Mouse (Mus musculus) heart, embryonic 13.5 days (tissue): ENCODE measurements around the gene Kcnip1. TPM values are rescaled to one million over a fixed set of nuclear protein-coding genes. Genes with fewer than 3 reads are reported as not detected.

Source experiments
- ATAC-seq: fragments of 200-750 bp; cut with Nextera tagmentation; 2 replicates; pipeline ENCODE4 v1.8.0; 2017; ENCODE audit warnings: moderate TSS enrichment; ENCODE audit not compliant: insufficient number of reproducible peaks, low FRiP score, low TSS enrichment; ENCODE audit errors: extremely low read depth
- H3K27ac ChIP-seq: fragments of 300-500 bp; sonication (generic); replicated peaks from 2 replicates; pipeline ENCODE4 v1.5.1; 2015; ENCODE audit warnings: moderate library complexity, mild to moderate bottlenecking, inconsistent platforms
- H3K27me3 ChIP-seq: fragments of 300-500 bp; sonication (generic); replicated peaks from 2 replicates; pipeline ENCODE4 v1.6.1; 2015; ENCODE audit warnings: mild to moderate bottlenecking, inconsistent platforms
- H3K36me3 ChIP-seq: fragments of 300-500 bp; sonication (generic); 2 replicates; pipeline ENCODE4 v1.6.1; 2015; ENCODE audit warnings: mild to moderate bottlenecking, inconsistent platforms
- H3K4me1 ChIP-seq: fragments of 300-500 bp; sonication (generic); 2 replicates; pipeline ENCODE4 v1.6.1; 2015; ENCODE audit warnings: inconsistent platforms
- H3K4me2 ChIP-seq: fragments of 300-500 bp; sonication (generic); 2 replicates; pipeline ENCODE4 v1.6.1; 2015; ENCODE audit warnings: inconsistent platforms, mild to moderate bottlenecking, moderate library complexity
- H3K4me3 ChIP-seq: fragments of 300-500 bp; sonication (generic); 2 replicates; pipeline ENCODE4 v1.5.1; 2015; ENCODE audit warnings: moderate library complexity, mild to moderate bottlenecking, inconsistent platforms
- H3K9ac ChIP-seq: fragments of 300-500 bp; sonication (generic); 2 replicates; pipeline ENCODE4 v1.6.1; 2015; ENCODE audit warnings: inconsistent platforms, mild to moderate bottlenecking, moderate library complexity
- H3K9me3 ChIP-seq: fragments of 300-500 bp; sonication (generic); 2 replicates; pipeline ENCODE4 v1.6.1; 2016; ENCODE audit warnings: inconsistent platforms
- WGBS: fragments of 180-500 bp; shearing (Covaris S2); methylation state at CpG from one replicate; pipeline ENCODE4 v1.1.7; 2015; ENCODE audit warnings: mixed read lengths; 5-methylcytosine and 5-hydroxymethylcytosine counted together
- polyA plus RNA-seq: library from polyadenylated mRNA; unstranded; fragments of >200 nt; fragmentation: Nextera tagmentation; extraction: Ambion mirVana; gene quantifications from 2 replicates; pipeline ENCODE4 v1.2.1, GENCODE M21; 2015

Gene Kcnip1
- polyA plus RNA-seq, 1 experiment from 2014 or later: 0.15 TPM

DNA sequence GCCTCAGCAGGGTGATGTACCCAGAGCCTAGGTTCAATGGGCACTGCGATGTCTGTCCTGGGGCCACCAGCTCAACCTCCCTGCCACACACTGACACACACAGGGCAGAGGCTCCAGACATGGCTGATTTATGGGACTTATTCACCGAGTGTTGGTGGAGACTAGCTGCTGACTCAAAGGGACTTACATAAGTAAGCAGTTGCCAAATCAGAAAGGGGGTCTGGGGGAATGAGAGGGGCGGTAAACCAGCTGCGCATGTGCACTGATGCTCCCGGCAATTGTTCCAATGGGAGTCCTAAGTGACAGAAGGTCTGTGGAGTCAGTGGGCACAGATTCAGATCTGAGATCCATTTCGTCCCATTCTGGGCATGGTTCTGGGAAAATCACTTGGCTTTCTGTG is 35.4 kb downstream of the Kcnip1 start:
- Histone ChIP-seq H3K4me2 (no peak overlapping the region), H3K36me3 (no peaks in the 10 kb centered on the region), H3K27me3 (no peaks in the 10 kb centered on the region), H3K9ac (no peak overlapping the region), H3K4me1 (peaks cover 5% of the 10 kb centered on the region), H3K27ac (no peak overlapping the region), H3K9me3 (no peaks in the 10 kb centered on the region), H3K4me3 (no peak overlapping the region)
- whole genome bisulfite sequencing: 79% methylated on average over 6 of the region's 6 CpGs
- ATAC-seq: no peak

DNA sequence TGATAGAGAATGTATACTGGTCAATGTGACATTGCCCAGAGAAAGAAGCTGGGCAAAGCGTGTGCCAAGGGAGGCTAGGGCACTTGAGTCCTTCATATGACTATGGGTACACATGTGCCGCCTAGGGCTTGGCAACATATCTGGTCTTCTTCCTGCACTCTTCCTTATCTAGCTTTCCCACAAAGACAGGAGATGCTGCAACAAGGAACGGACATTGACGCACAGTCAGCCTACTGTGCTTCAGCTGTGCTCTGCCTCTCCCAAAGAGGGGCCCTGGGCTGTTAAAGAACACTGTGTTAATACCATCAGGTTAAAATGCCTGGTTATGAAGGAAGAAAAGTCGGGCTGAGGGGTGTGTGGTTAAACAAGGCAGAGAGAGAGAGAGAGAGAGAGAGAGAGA is 36.3 kb downstream of the Kcnip1 start:
- WGBS: 58% methylated on average over 5 of the region's 5 CpGs
- no peak for ATAC-seq

DNA sequence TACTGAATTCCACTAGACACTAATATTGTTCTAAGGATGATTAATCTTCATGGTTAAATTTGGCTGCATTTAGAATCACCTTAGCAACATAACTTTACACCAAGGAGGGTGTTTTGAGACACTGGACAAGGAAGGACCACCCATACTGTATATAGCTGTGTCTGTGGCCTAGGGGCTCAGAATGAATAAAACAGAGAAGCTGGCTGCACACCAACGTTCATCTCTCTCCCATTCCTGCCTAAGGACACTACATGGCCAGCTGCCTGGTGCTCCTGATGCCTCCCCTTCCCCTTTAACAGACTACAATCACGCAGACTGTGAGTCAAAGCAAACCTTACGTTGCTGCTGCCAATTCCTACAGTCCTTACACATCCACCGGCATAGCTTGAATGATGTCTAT is 37.0 kb downstream of the Kcnip1 start:
- Histone ChIP-seq H3K27me3 (no peaks in the 10 kb centered on the region), H3K27ac (no peak overlapping the region), H3K4me3 (no peak overlapping the region), H3K4me1 (no peaks in the 10 kb centered on the region), H3K9ac (no peak overlapping the region), H3K36me3 (no peaks in the 10 kb centered on the region), H3K4me2 (no peak overlapping the region), H3K9me3 (no peaks in the 10 kb centered on the region)
- WGBS: 69% methylated on average over 4 of the region's 4 CpGs
- ATAC-seq: no peak

More for the DNA sequence above, 36.3 kb downstream of the Kcnip1 start:
- Histone ChIP-seq H3K27me3 (no peaks in the 10 kb centered on the region), H3K4me2 (no peak overlapping the region), H3K36me3 (no peaks in the 10 kb centered on the region), H3K4me1 (no peaks in the 10 kb centered on the region), H3K9ac (no peak overlapping the region), H3K9me3 (no peaks in the 10 kb centered on the region), H3K27ac (no peak overlapping the region), H3K4me3 (no peak overlapping the region)

DNA sequence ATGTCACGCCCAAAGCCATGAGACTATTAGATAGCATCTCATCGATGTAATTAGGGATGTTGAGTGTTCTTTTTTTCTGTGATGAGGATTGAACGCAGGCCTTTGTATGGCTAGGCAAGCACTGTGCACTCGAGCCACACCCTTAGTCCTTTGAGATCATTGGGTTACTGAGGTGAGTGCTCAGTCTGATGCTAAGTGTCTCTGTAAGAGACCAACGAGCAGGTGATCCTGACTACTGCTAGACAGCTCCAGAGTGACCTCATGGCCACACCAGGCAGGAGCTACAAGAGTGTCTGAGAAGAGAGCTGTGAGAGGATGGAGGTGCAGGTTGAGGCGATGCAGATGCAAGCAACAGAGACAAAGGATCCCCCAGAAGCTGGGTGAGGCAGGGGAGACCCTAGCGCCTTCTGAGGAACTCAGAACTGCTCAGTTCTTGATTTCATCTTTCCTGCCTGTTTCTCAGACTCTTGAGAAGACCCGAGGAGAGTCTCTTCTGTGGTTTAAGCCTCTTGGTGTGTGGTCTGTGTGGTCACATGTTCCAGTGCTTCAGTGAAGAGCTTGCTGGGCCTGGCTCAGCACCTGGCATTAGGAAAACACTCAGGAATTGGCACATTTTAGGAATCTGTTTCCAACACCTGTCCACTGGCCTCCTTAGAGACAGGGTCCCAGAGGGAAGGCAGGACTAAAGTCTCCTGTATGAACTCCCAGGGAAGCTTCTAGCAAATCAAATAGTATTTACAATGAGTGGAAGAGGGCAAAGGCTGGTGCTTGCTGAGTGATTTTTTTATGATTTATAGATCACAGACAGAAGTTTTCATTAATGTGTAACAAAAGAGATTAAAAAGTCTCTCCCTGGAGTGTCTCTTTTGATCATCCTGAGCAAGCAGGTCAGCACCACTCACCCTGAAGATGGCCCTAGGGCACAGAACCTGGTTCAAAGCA is 41.0 kb downstream of the Kcnip1 start:
- H3K27me3 ChIP-seq: no peaks in the 10 kb centered on the region
- no peak overlapping the region for H3K4me3 ChIP-seq
- no peak overlapping the region for H3K27ac ChIP-seq
- ATAC-seq: no peak
- no peak overlapping the region for H3K9ac ChIP-seq
- 72% methylated on average over 8 of the region's 8 CpGs for WGBS
- no peaks in the 10 kb centered on the region for H3K4me1 ChIP-seq
- H3K4me2 ChIP-seq: no peak overlapping the region
- no peaks in the 10 kb centered on the region for H3K36me3 ChIP-seq
- H3K9me3 ChIP-seq: no peaks in the 10 kb centered on the region

DNA sequence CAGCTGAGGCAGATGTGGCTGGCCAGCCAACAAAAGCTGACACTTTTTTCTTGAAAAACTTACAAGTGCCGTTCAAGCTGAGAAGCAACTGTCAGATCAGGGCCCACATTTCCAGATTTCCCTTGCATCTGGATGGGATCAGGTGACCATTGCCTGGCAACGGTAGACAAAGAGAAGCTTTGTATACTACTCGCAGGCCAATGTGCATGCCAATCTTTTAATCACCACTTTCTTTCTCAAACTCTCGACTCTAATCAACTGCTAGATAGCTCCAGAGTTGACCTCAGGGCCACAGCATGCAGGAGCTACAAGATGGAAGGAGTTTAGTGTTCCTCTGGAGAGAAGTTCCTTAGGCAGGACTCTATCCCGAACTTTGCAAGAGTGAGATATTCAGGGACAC is 41.8 kb downstream of the Kcnip1 start:
- Histone ChIP-seq H3K27me3 (no peaks in the 10 kb centered on the region), H3K4me2 (no peak overlapping the region), H3K9me3 (no peaks in the 10 kb centered on the region), H3K36me3 (no peaks in the 10 kb centered on the region), H3K4me1 (no peaks in the 10 kb centered on the region), H3K4me3 (no peak overlapping the region), H3K9ac (no peak overlapping the region), H3K27ac (no peak overlapping the region)
- WGBS: 53% methylated on average over 5 of the region's 5 CpGs
- no peak for ATAC-seq

DNA sequence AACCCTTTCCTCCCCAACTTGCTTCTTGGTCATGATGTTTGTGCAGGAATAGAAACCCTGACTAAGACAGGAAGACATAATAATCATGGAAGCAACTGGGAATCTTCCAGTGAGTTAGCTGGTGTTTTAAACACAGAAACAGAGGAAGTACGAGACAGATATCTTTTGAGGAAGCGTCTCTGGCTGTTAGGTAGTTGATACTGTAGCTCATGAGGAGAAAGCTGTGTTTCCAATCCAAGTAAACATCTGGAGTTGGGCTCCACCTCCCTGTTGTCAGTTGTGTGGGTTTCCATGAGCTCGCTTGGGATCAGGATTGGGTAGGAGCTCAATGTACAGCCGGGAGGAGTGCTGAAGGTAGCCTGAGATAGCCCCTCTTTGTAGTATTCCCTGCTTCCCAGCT is 46.5 kb downstream of the Kcnip1 start:
- no peak overlapping the region for H3K4me2 ChIP-seq
- WGBS: 55% methylated on average over 4 of the region's 4 CpGs
- no peak overlapping the region for H3K4me3 ChIP-seq
- no peaks in the 10 kb centered on the region for H3K9me3 ChIP-seq
- H3K9ac ChIP-seq: no peak overlapping the region
- H3K4me1 ChIP-seq: no peaks in the 10 kb centered on the region
- H3K36me3 ChIP-seq: no peaks in the 10 kb centered on the region
- H3K27me3 ChIP-seq: no peaks in the 10 kb centered on the region
- no peak for ATAC-seq
- no peak overlapping the region for H3K27ac ChIP-seq

DNA sequence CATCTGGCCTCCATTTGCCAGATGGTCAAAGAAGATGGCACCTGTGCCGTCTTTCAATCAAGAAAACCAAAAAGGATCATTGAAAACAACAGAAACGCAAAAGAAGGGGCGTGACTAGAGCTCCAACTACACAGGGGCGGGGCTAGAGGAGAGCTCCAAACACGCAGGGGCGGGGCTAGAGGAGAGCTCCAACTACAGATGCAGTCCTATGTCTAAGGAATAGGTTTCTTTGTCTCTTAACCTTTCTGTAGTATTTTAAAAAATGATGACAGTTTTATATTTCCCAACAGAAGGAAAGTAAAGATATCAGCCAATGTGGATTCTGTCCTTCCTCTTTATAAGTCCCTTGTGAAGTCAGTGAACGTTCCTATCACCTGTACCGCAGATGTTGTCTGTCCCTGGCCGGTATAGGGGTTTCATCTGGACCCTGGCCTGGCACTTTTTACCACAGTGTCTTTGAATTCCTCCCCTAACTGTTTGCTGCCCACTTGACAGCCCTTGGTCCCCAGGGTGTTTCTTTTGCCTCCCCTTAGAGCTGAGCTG is 48.1 kb downstream of the Kcnip1 start:
- Histone ChIP-seq H3K36me3 (no peaks in the 10 kb centered on the region), H3K4me1 (no peaks in the 10 kb centered on the region), H3K4me2 (no peak overlapping the region), H3K27me3 (no peaks in the 10 kb centered on the region), H3K4me3 (no peak overlapping the region), H3K27ac (no peak overlapping the region), H3K9ac (no peak overlapping the region), H3K9me3 (no peaks in the 10 kb centered on the region)
- ATAC-seq: no peak
- WGBS: 78% methylated on average over 9 of the region's 9 CpGs

DNA sequence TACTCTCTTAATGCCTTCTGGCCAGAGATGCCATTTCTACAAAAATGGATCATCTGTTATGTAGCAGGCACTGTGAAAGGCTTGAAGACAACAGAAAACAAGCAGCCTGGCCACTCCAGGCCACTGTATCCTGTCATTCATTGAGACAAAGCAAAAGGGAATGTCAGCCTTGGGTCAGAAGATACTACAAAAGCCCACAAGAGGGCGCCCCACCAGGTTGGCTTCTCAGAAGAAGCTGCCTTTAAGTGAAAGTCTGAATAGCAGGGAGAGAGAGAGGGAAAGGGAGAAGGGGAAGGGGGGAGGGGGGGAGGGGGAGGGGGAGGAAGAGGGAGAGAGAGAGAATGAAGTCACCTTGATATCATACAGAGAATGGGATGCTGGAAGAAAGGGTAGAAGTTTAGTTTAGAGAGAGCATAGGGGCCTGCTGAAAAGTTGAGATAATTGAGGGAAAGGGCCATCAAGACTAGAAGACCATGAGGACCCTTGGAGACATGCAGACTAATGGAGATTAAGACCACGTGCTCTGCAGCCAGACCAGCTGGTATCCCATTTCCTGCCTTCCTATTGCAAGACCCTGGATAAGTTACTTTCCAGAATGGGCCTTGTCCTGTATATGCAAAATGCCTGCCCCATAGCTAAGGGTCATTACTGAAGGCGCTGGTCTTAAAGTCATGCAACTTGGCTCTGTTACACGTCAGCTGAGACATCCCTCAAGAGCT is 48.7 kb downstream of the Kcnip1 start:
- H3K4me2 ChIP-seq: no peak overlapping the region
- ATAC-seq: no peak
- no peaks in the 10 kb centered on the region for H3K4me1 ChIP-seq
- no peaks in the 10 kb centered on the region for H3K9me3 ChIP-seq
- H3K4me3 ChIP-seq: no peak overlapping the region
- H3K36me3 ChIP-seq: no peaks in the 10 kb centered on the region
- H3K9ac ChIP-seq: no peak overlapping the region
- no peak overlapping the region for H3K27ac ChIP-seq
- H3K27me3 ChIP-seq: no peaks in the 10 kb centered on the region
- 51% methylated on average over 4 of the region's 4 CpGs for WGBS

DNA sequence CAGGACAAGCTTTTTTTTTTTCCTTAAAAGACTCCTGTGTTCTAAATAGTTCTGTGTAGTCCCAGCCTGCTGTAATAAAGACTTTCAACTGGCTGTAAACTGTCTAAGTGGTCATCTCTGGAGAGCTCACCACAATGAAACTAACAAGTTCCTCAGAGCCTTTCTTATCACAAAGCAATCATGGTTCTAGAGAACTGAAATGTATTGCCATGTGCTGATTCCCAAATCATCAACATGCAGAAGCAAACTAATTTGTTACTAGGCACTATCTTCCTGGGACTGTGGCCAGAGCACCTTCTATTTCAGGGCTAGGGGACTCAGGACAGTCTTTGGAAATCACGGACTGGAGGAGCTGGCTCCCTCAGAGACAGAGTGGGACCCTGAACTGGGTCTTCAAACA is 49.4 kb downstream of the Kcnip1 start:
- no peak overlapping the region for H3K4me3 ChIP-seq
- H3K27me3 ChIP-seq: no peaks in the 10 kb centered on the region
- no peak overlapping the region for H3K9ac ChIP-seq
- WGBS: 53% methylated on average over 1 of the region's 1 CpGs
- H3K4me2 ChIP-seq: no peak overlapping the region
- H3K36me3 ChIP-seq: no peaks in the 10 kb centered on the region
- H3K4me1 ChIP-seq: no peaks in the 10 kb centered on the region
- ATAC-seq: no peak
- no peaks in the 10 kb centered on the region for H3K9me3 ChIP-seq
- no peak overlapping the region for H3K27ac ChIP-seq

DNA sequence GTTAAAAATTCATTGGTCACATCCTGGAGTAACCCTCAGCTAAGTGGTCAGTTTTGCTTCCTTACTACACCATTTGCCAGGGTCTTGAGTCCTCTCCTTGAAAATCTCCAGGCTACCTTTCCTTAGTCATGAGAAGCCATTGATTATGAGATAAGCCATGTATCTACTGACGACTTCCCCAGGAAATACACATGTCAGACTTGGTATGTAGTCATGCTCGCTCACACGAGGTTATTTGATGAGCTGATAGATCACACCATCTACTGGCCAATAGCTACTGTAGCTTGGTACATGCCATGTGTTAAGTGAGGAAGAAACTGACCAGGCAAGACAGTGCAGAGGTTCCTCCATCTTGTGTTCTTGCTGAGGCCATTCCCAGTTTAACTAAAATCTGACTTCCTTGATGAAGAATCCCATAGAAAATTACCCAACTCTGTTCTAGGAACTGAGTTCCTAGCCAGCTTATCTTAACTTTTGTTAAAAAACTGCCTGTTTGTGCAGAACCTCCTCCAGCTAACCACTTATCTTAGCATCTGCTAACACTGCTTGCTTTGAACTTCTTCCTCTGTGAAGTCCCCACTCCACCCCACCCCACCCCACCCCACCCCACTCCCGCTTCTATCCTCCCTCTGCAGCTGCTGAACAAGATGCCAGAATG is 53.4 kb downstream of the Kcnip1 start:
- H3K36me3 ChIP-seq: no peaks in the 10 kb centered on the region
- no peak overlapping the region for H3K27ac ChIP-seq
- H3K27me3 ChIP-seq: no peaks in the 10 kb centered on the region
- no peak for ATAC-seq
- H3K4me1 ChIP-seq: no peaks in the 10 kb centered on the region
- H3K4me2 ChIP-seq: no peak overlapping the region
- H3K4me3 ChIP-seq: no peak overlapping the region
- WGBS: 62% methylated on average over 4 of the region's 4 CpGs
- H3K9ac ChIP-seq: no peak overlapping the region
- no peaks in the 10 kb centered on the region for H3K9me3 ChIP-seq

DNA sequence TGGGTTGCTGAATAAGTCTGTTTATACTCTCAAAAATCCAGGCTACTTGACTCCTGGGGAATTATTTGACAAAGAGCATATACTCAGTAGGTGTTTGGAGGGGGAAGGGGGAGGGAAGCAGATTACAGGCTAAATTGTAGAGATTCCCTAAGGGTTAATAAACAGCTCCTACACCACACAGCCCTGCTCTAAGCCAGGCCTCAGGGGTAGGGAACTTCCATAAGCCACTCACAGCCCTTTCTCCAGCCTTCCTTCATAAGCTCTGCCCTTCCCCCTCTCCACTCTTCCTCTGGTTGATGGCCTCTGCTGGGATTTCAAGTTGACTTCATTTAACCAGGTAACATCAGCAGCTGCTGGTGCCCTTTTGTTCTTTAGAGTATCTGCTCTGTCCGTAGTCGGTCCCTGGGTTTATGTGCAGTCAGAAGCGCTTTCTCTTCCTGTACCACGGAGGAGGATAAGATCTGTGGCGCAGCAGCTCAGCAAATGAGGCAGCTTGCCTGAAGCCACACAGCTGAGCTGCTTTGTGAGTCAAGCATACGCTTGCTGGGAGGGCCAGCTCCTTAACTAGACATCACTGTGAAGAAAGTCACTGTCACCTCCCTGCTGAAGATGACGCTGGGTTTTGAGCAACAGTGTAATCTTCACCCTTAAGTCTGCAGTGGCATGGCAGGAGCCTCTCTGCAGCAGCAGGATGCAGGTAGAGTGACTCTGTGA is 54.2 kb downstream of the Kcnip1 start:
- H3K9ac ChIP-seq: no peak overlapping the region
- H3K4me1 ChIP-seq: no peaks in the 10 kb centered on the region
- no peak for ATAC-seq
- no peak overlapping the region for H3K4me3 ChIP-seq
- no peak overlapping the region for H3K4me2 ChIP-seq
- WGBS: 51% methylated on average over 7 of the region's 7 CpGs
- H3K36me3 ChIP-seq: no peaks in the 10 kb centered on the region
- no peak overlapping the region for H3K27ac ChIP-seq
- no peaks in the 10 kb centered on the region for H3K9me3 ChIP-seq
- no peaks in the 10 kb centered on the region for H3K27me3 ChIP-seq
